Mouse (Mus musculus): ENCODE data around the gene Vamp2.

- no peak for TF ChIP-seq CTCF (IDR thresholded peaks at IDR 0.05; ENCODE audit: control insufficient read depth, insufficient read depth, insufficient read length)
- no peak for TF ChIP-seq MYOG (IDR thresholded peaks at IDR 0.05; ENCODE audit: control insufficient read depth, extremely low read depth, insufficient read length)
- no peak for TF ChIP-seq MYOD1 (IDR thresholded peaks at IDR 0.05; ENCODE audit: control insufficient read depth, insufficient read length, low read depth)
- TF ChIP-seq FOSL1 (IDR thresholded peaks at IDR 0.05; ENCODE audit: insufficient read depth, low read length, poor library complexity, severe bottlenecking) = no peak
- no peak for TF ChIP-seq MAX (IDR thresholded peaks at IDR 0.05)
- TF ChIP-seq USF1 (IDR thresholded peaks at IDR 0.05; ENCODE audit: low read depth) = no peak
Observed at GRCm38 (mm10) chr11:69116843-69117242, 28.6 kb downstream of the Vamp2 start.

Measured in C2C12 (cell line).